Mouse (Mus musculus) urinary bladder, postnatal 4 days (tissue): ENCODE results near the gene Gp1bb.

Source experiments
- DNase-seq, 2 experiments: peaks; one replicate each; pipeline ENCODE4 v3.0.0; 2021 to 2022; ENCODE audit warnings: low spot score in 2 of 2

The Gp1bb gene

GRCm38 (mm10) chr16:18581050-18581622 lies 41.1 kb downstream of the Gp1bb start:
- DNase-seq = no peak

GRCm38 (mm10) chr16:18580389-18580788 lies 41.8 kb downstream of the Gp1bb start:
- DNase-seq = no peak

- DNase-seq = no peak
Measured at GRCm38 (mm10) chr16:18577599-18578160, 44.5 kb downstream of the Gp1bb start.

GRCm38 (mm10) chr16:18577071-18577470 lies 45.1 kb downstream of the Gp1bb start:
- no peak for DNase-seq

GRCm38 (mm10) chr16:18574196-18574595 lies 48.0 kb downstream of the Gp1bb start:
- DNase-seq = no peak
